Mouse (Mus musculus): Measurements from ENCODE around the gene Hc.

The Hc gene

GRCm38 (mm10) chr2:35060256-35060655, 982 bp downstream of the Hc start:
- DNase-seq (ENCODE audit: extremely low read depth, low read depth, low spot score): no peak

- no peak for DNase-seq (ENCODE audit: extremely low read depth, low read depth, low spot score)
These were observed 2.9 kb downstream of the Hc start for GRCm38 (mm10) chr2:35058325-35058724.

GRCm38 (mm10) chr2:35057243-35057642, 4.0 kb downstream of the Hc start:
- DNase-seq (ENCODE audit: extremely low read depth, low read depth, low spot score): no peak

- no peak for DNase-seq (ENCODE audit: extremely low read depth, low read depth, low spot score)
These were observed 12.4 kb downstream of the Hc start for GRCm38 (mm10) chr2:35048851-35049250.

- DNase-seq (ENCODE audit: extremely low read depth, low read depth, low spot score): no peak
These were observed 16.3 kb downstream of the Hc start for GRCm38 (mm10) chr2:35044956-35045355.

- DNase-seq (ENCODE audit: extremely low read depth, low read depth, low spot score): no peak
These were observed 22.5 kb downstream of the Hc start for GRCm38 (mm10) chr2:35038580-35039375.

- no peak for DNase-seq (ENCODE audit: extremely low read depth, low read depth, low spot score)
These were observed 36.5 kb downstream of the Hc start for GRCm38 (mm10) chr2:35024646-35025154.

GRCm38 (mm10) chr2:35021806-35022205, 39.4 kb downstream of the Hc start:
- no peak for DNase-seq (ENCODE audit: extremely low read depth, low read depth, low spot score)

- no peak for DNase-seq (ENCODE audit: extremely low read depth, low read depth, low spot score)
These were observed 45.4 kb downstream of the Hc start for GRCm38 (mm10) chr2:35015861-35016260.

- no peak for DNase-seq (ENCODE audit: extremely low read depth, low read depth, low spot score)
These were observed 49.6 kb downstream of the Hc start for GRCm38 (mm10) chr2:35011649-35012048.

GRCm38 (mm10) chr2:34998956-34999355, 62.3 kb downstream of the Hc start:
- no peak for DNase-seq (ENCODE audit: extremely low read depth, low read depth, low spot score)

- no peak for DNase-seq (ENCODE audit: extremely low read depth, low read depth, low spot score)
These were observed 64.7 kb downstream of the Hc start for GRCm38 (mm10) chr2:34996506-34996905.

GRCm38 (mm10) chr2:34993696-34994356, 67.4 kb downstream of the Hc start:
- DNase-seq (ENCODE audit: extremely low read depth, low read depth, low spot score): no peak

GRCm38 (mm10) chr2:34992729-34993695, 68.2 kb downstream of the Hc start:
- no peak for DNase-seq (ENCODE audit: extremely low read depth, low read depth, low spot score)

GRCm38 (mm10) chr2:34991966-34992365, 69.3 kb downstream of the Hc start:
- DNase-seq (ENCODE audit: extremely low read depth, low read depth, low spot score): no peak

GRCm38 (mm10) chr2:34989749-34990148, 71.5 kb downstream of the Hc start:
- no peak for DNase-seq (ENCODE audit: extremely low read depth, low read depth, low spot score)

- DNase-seq (ENCODE audit: extremely low read depth, low read depth, low spot score): no peak
These were observed 73.6 kb downstream of the Hc start for GRCm38 (mm10) chr2:34987595-34987994.

- DNase-seq (ENCODE audit: extremely low read depth, low read depth, low spot score): no peak
These were observed 76.4 kb downstream of the Hc start for GRCm38 (mm10) chr2:34984885-34985284.

- DNase-seq (ENCODE audit: extremely low read depth, low read depth, low spot score): no peak
These were observed 78.1 kb downstream of the Hc start for GRCm38 (mm10) chr2:34982906-34983698.

- DNase-seq (ENCODE audit: extremely low read depth, low read depth, low spot score): no peak
These were observed 79.0 kb downstream of the Hc start for GRCm38 (mm10) chr2:34982096-34982724.

Measured in fat pad, adult 2 months (tissue).